Mouse (Mus musculus) CH12.LX (cell line): ENCODE measurements at regions not wholly inside any gene's neighbourhood (a gene's known extent, or its start where the extent isn't known, plus 50 kb on each side); places are given as distances from the start of the nearest gene placed in this dataset.

ENCODE experiments used
- BHLHE40 ChIP-seq: IDR thresholded peaks from 2 replicates; pipeline ENCODE4 v1.6.1; 2011; ENCODE audit warnings: mild to moderate bottlenecking, low read depth, low read length, improper control_type of control experiment
- CHD2 ChIP-seq: IDR thresholded peaks from 2 replicates; pipeline ENCODE4 v1.6.1; 2011; ENCODE audit warnings: low read length, improper control_type of control experiment
- CTCF ChIP-seq, 2 experiments: IDR thresholded peaks in 1 of 2; conservative IDR thresholded peaks in 1 of 2; 2 replicates each; pipeline ENCODE4 v1.5.1; 2011 to 2012; ENCODE audit warnings: low read depth in 2 of 2, low read length in 2 of 2, improper control_type of control experiment in 1 of 2, inconsistent platforms in 1 of 2, mild to moderate bottlenecking in 1 of 2, moderate library complexity in 1 of 2
- E2F4 ChIP-seq: IDR thresholded peaks from 2 replicates; pipeline ENCODE4 v1.6.1; 2011; ENCODE audit warnings: low read depth, low read length, improper control_type of control experiment; ENCODE audit not compliant: insufficient replicate concordance
- GABPA ChIP-seq: IDR thresholded peaks from 2 replicates; pipeline ENCODE4 v1.6.1; 2012; ENCODE audit warnings: low read depth, low read length, improper control_type of control experiment, inconsistent platforms; ENCODE audit not compliant: insufficient replicate concordance
- HCFC1 ChIP-seq: IDR thresholded peaks from 2 replicates; pipeline ENCODE4 v1.6.1; 2012; ENCODE audit warnings: low read depth, mild to moderate bottlenecking, inconsistent platforms, low read length, improper control_type of control experiment
- JUND ChIP-seq: conservative IDR thresholded peaks from 2 replicates; pipeline ENCODE4 v1.6.1; 2011; ENCODE audit warnings: low read depth, low read length, improper control_type of control experiment
- MAFK ChIP-seq: IDR thresholded peaks from 2 replicates; pipeline ENCODE4 v1.6.1; 2011; ENCODE audit warnings: low read length, improper control_type of control experiment; ENCODE audit not compliant: insufficient replicate concordance
- POLR2A ChIP-seq: IDR thresholded peaks from 2 replicates; pipeline ENCODE4 v1.6.1; 2011; ENCODE audit warnings: low read depth, mild to moderate bottlenecking, improper control_type of control experiment, low read length
- POLR2AphosphoS2 ChIP-seq: IDR thresholded peaks from 2 replicates; pipeline ENCODE4 v1.6.1; 2011; ENCODE audit warnings: low read depth, low read length, improper control_type of control experiment
- SIN3A ChIP-seq: IDR thresholded peaks from 2 replicates; pipeline ENCODE4 v1.6.1; 2012; ENCODE audit warnings: low read length, improper control_type of control experiment, inconsistent platforms
- TBP ChIP-seq: conservative IDR thresholded peaks from 2 replicates; pipeline ENCODE4 v1.6.1; 2011; ENCODE audit warnings: low read depth, low read length, improper control_type of control experiment
- UBTF ChIP-seq: IDR thresholded peaks from 2 replicates; pipeline ENCODE4 v1.6.1; 2012; ENCODE audit warnings: low read depth, mild to moderate bottlenecking, inconsistent platforms, low read length, improper control_type of control experiment, moderate library complexity

GRCm38 (mm10) chr7:35879755-35880304 lies 77.0 kb upstream of the Zfp507 start:
- TF ChIP-seq CHD2: no peak
- no peak for TF ChIP-seq E2F4
- no peak for TF ChIP-seq SIN3A
- TF ChIP-seq CTCF (conservative IDR thresholded peaks at IDR 0.05 in 1 of 2, IDR thresholded peaks at IDR 0.05 in 1 of 2; ENCODE audit: low read depth in 2 of 2, low read length in 2 of 2): peak in 1 of 2 experiments; percentile 8; a peak in 1 of 4 replicates
- TF ChIP-seq POLR2A: no peak
- TF ChIP-seq JUND: no peak
- no peak for TF ChIP-seq GABPA
- TF ChIP-seq HCFC1: no peak
- no peak for TF ChIP-seq UBTF
- no peak for TF ChIP-seq BHLHE40
- no peak for TF ChIP-seq MAFK
- TF ChIP-seq TBP: no peak
- no peak for TF ChIP-seq POLR2AphosphoS2
